ENCODE assay signal across 7 mouse cellular contexts in the genomic region with DNA sequence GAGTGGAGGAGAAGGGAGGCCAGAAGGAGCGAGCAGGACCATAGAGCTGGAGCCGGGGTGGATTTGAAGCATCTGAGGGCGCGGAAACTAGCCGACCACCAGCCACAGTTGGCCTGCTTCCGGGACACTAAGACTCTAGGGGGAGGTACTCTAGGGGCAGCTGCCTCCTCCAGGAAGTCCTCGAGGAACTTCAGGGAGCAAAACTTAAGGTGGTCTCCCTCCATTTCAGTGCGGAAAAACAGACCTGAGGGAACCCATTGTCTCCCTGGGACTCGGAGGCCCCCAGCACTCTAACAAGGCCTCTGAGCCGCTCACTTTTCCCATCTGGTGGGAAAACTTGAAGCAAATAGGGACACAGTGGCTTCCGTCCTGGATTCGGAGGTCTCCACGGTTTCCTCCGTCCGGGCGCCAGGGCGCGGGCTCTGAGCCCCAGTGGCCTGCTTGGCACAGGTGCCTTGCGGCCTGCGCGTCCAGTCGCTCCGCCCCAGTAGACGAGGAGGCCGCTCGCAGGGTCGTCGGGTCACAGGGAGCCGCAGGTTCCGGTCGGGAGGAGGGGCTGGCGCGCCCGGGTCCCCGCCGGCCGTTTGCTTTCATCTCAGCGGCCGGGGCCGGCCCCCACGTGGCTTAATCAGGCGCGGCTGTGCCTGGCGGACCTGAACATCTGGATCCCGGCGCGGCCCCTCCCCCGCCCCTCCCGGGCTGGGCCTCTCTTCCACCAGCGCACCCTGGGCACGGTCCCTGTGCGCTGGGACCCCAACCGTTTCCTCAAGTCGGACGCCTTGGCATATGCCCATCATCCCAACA. TPM values are rescaled to one million over a fixed set of nuclear protein-coding genes. Genes with fewer than 3 reads are reported as not detected.
DNase-seq lines count a peak whose midpoint lies in the region; ATAC-seq and TF ChIP-seq lines count a peak whose summit lies in the region.

No protein-coding gene starts in this region.

- peak overlapping the region; percentile 18 for H3K4me3 ChIP-seq in forebrain, postnatal 0 days (ENCODE audit: low read depth, low read length)
- peak overlapping the region; percentile 16; the same call in 1 of the 2 replicates for H3K4me3 ChIP-seq in limb, embryonic 11.5 days (ENCODE audit: low read depth, low read length)
- H3K4me3 ChIP-seq in midbrain, embryonic 11.5 days (ENCODE audit: low read depth, low read length) = peak overlapping the region; percentile 27

- H3K27ac ChIP-seq in forebrain, postnatal 0 days (ENCODE audit: low read depth, low read length) = no peak overlapping the region
- peak overlapping the region; percentile 48 for H3K27ac ChIP-seq in limb, embryonic 11.5 days (replicated peaks; ENCODE audit: low read depth, low read length)
- no peak overlapping the region for H3K27ac ChIP-seq in midbrain, embryonic 11.5 days (ENCODE audit: low read depth, low read length)

- no peaks in the 10 kb centered on the region; the same call in 1 of the 2 replicates for H3K4me1 ChIP-seq in forebrain, postnatal 0 days (ENCODE audit: insufficient read depth)
- H3K4me1 ChIP-seq in limb, embryonic 11.5 days (ENCODE audit: control insufficient read depth, insufficient read depth, low read length) = peaks cover 71% of the 10 kb centered on the region
- H3K4me1 ChIP-seq in midbrain, embryonic 11.5 days (ENCODE audit: control insufficient read depth, insufficient read depth, low read length) = peaks cover 27% of the 10 kb centered on the region

- H3K9ac ChIP-seq in forebrain, postnatal 0 days = no peak overlapping the region
- peak overlapping the region; percentile 27; the same call in 1 of the 2 replicates for H3K9ac ChIP-seq in limb, embryonic 11.5 days (ENCODE audit: low read length)
- H3K9ac ChIP-seq in midbrain, embryonic 11.5 days (ENCODE audit: low read length) = 0 out of 2 replicates have a peak overlapping the region, but pooled peaks have one; percentile 2

- peak; percentile 26 for DNase-seq in thymus, postnatal 14 days
- no peak for DNase-seq in thymus, postnatal 10 days (ENCODE audit: low spot score in 2 of 2)
- no peak for DNase-seq in forebrain, postnatal 0 days
- DNase-seq in limb, embryonic 11.5 days (ENCODE audit: low spot score) = peak; percentile 89
- peak; percentile 92 for DNase-seq in midbrain, embryonic 11.5 days (ENCODE audit: low spot score, missing footprints)
- DNase-seq in ovary, adult 18-20 months (ENCODE audit: low spot score) = no peak
- no peak for DNase-seq in right cerebral cortex, postnatal 36 days (ENCODE audit: low spot score in 2 of 2)

- no peak for ATAC-seq in forebrain, postnatal 0 days
- peak; percentile 15; the same call in 1 of the 2 replicates for ATAC-seq in limb, embryonic 11.5 days (ENCODE audit: insufficient number of reproducible peaks, low FRiP score, low TSS enrichment, low read depth)
- peak; percentile 31; the same call in 1 of the 2 replicates for ATAC-seq in midbrain, embryonic 11.5 days (ENCODE audit: low FRiP score)

- H3K36me3 ChIP-seq in forebrain, postnatal 0 days (ENCODE audit: insufficient read depth) = peaks cover 15% of the 10 kb centered on the region; the same call in 1 of the 2 replicates
- H3K36me3 ChIP-seq in limb, embryonic 11.5 days (ENCODE audit: control insufficient read depth, insufficient read depth, low read length) = no peaks in the 10 kb centered on the region
- H3K36me3 ChIP-seq in midbrain, embryonic 11.5 days (ENCODE audit: control insufficient read depth, insufficient read depth, low read length) = no peaks in the 10 kb centered on the region

- no peaks in the 10 kb centered on the region for H3K9me3 ChIP-seq in forebrain, postnatal 0 days (ENCODE audit: low read length)
- H3K9me3 ChIP-seq in limb, embryonic 11.5 days (ENCODE audit: control insufficient read depth, low read length) = no peaks in the 10 kb centered on the region
- H3K9me3 ChIP-seq in midbrain, embryonic 11.5 days (ENCODE audit: control insufficient read depth, low read length) = no peaks in the 10 kb centered on the region

- TF ChIP-seq CTCF in forebrain, postnatal 0 days (IDR thresholded peaks at IDR 0.05; ENCODE audit: low read depth) = no peak

- H3K27me3 ChIP-seq in forebrain, postnatal 0 days (ENCODE audit: insufficient read depth, low read length) = peaks cover 52% of the 10 kb centered on the region
- peaks cover 21% of the 10 kb centered on the region for H3K27me3 ChIP-seq in limb, embryonic 11.5 days (ENCODE audit: control insufficient read depth, insufficient read depth, low read length)
- peaks cover 84% of the 10 kb centered on the region for H3K27me3 ChIP-seq in midbrain, embryonic 11.5 days (ENCODE audit: control insufficient read depth, insufficient read depth, low read length)

- 9% methylated on average over 54 of the region's 55 CpGs for WGBS in forebrain, postnatal 0 days
- 2% methylated on average over 55 of the region's 55 CpGs for WGBS in limb, embryonic 11.5 days
- WGBS in midbrain, embryonic 11.5 days = under 1% methylated on average over 55 of the region's 55 CpGs

- H3K4me2 ChIP-seq in forebrain, postnatal 0 days (ENCODE audit: low read depth) = peak overlapping the region; percentile 80
- H3K4me2 ChIP-seq in limb, embryonic 11.5 days (ENCODE audit: low read depth, severe bottlenecking) = peak overlapping the region; percentile 57
- peak overlapping the region; percentile 42 for H3K4me2 ChIP-seq in midbrain, embryonic 11.5 days

RNA-seq across cellular contexts. Expression of gene Tmem59l, which starts 1.0 kb away (rescaled TPM):
- 96.0 and 115 TPM in 2 replicates for total RNA-seq in forebrain, postnatal 0 days (2014; rRNA removed)
- polyA plus RNA-seq in forebrain, postnatal 0 days (2015; fragmentation: Nextera tagmentation; extraction: Ambion mirVana) = 147 and 150 TPM in 2 replicates
- polyA plus RNA-seq in limb, embryonic 11.5 days (2014; fragmentation: Nextera tagmentation; extraction: Ambion mirVana) = 20.0 and 20.8 TPM in 2 replicates
- polyA plus RNA-seq in midbrain, embryonic 11.5 days (2014; fragmentation: Nextera tagmentation; extraction: Ambion mirVana) = 12.3 TPM in 2 replicates

RNA-seq across cellular contexts. Expression of gene Crlf1, which starts 4.8 kb away (rescaled TPM):
- total RNA-seq in forebrain, postnatal 0 days (2014; rRNA removed) = 6.5 and 20.9 TPM in 2 replicates
- 24.6 and 34.5 TPM in 2 replicates for polyA plus RNA-seq in forebrain, postnatal 0 days (2015; fragmentation: Nextera tagmentation; extraction: Ambion mirVana)
- 85.8 and 102 TPM in 2 replicates for polyA plus RNA-seq in limb, embryonic 11.5 days (2014; fragmentation: Nextera tagmentation; extraction: Ambion mirVana)
- polyA plus RNA-seq in midbrain, embryonic 11.5 days (2014; fragmentation: Nextera tagmentation; extraction: Ambion mirVana) = 0.23 and 0.90 TPM in 2 replicates

RNA-seq across cellular contexts. Expression of gene Klhl26, which starts 11.4 kb away (rescaled TPM):
- total RNA-seq in forebrain, postnatal 0 days (2014; rRNA removed) = 29.9 and 34.8 TPM in 2 replicates
- polyA plus RNA-seq in forebrain, postnatal 0 days (2015; fragmentation: Nextera tagmentation; extraction: Ambion mirVana) = 30.8 and 35.3 TPM in 2 replicates
- polyA plus RNA-seq in limb, embryonic 11.5 days (2014; fragmentation: Nextera tagmentation; extraction: Ambion mirVana) = 18.9 and 21.7 TPM in 2 replicates
- polyA plus RNA-seq in midbrain, embryonic 11.5 days (2014; fragmentation: Nextera tagmentation; extraction: Ambion mirVana) = 12.6 and 13.1 TPM in 2 replicates

RNA-seq across cellular contexts. Expression of gene Rex1bd, which starts 18.4 kb away (rescaled TPM):
- total RNA-seq in forebrain, postnatal 0 days (2014; rRNA removed) = 130 and 148 TPM in 2 replicates
- 200 and 247 TPM in 2 replicates for polyA plus RNA-seq in forebrain, postnatal 0 days (2015; fragmentation: Nextera tagmentation; extraction: Ambion mirVana)
- 126 and 138 TPM in 2 replicates for polyA plus RNA-seq in limb, embryonic 11.5 days (2014; fragmentation: Nextera tagmentation; extraction: Ambion mirVana)
- polyA plus RNA-seq in midbrain, embryonic 11.5 days (2014; fragmentation: Nextera tagmentation; extraction: Ambion mirVana) = 126 and 129 TPM in 2 replicates

RNA-seq across cellular contexts. Expression of gene Uba52, which starts 22.4 kb away (rescaled TPM):
- 459 and 595 TPM in 2 replicates for total RNA-seq in forebrain, postnatal 0 days (2014; rRNA removed)
- polyA plus RNA-seq in forebrain, postnatal 0 days (2015; fragmentation: Nextera tagmentation; extraction: Ambion mirVana) = 808 and 1,035 TPM in 2 replicates
- polyA plus RNA-seq in limb, embryonic 11.5 days (2014; fragmentation: Nextera tagmentation; extraction: Ambion mirVana) = 926 and 927 TPM in 2 replicates
- 774 and 852 TPM in 2 replicates for polyA plus RNA-seq in midbrain, embryonic 11.5 days (2014; fragmentation: Nextera tagmentation; extraction: Ambion mirVana)

Comparison
In these comparisons a context has a peak if more than half of its experiments do, and no peak if none do; other contexts are left out.
1. DNase-seq: peak in thymus, postnatal 14 days (single experiment), limb, embryonic 11.5 days (single experiment) and midbrain, embryonic 11.5 days (single experiment); none in thymus, postnatal 10 days (0 of 2), forebrain, postnatal 0 days (single experiment), ovary, adult 18-20 months (single experiment) and right cerebral cortex, postnatal 36 days (0 of 2).
2. RNA of gene Crlf1, which starts 4.8 kb away (polyA plus RNA-seq): 85.8 to 102 TPM in limb, embryonic 11.5 days and 24.6 to 34.5 TPM in forebrain, postnatal 0 days; 0.23 to 0.90 TPM in midbrain, embryonic 11.5 days; every median in the first group is over 10 times any median in the second.
3. Peak in every context shown above with its lines, with median percentiles within 50 percentile points of each other: H3K4me2 ChIP-seq and H3K4me3 ChIP-seq.